Mouse (Mus musculus) spleen, postnatal 36 days (tissue): Measurements from ENCODE around the gene Rhbdd1.

Source experiments
- DNase-seq, 2 experiments: peaks; one replicate each; pipeline ENCODE4 v3.0.0; 2022; ENCODE audit warnings: low spot score in 2 of 2, mixed read lengths in 1 of 2

Gene Rhbdd1

GRCm38 (mm10) chr1:82482371-82482770 lies 166.1 kb downstream of the Rhbdd1 start:
- no peak for DNase-seq

- DNase-seq: no peak
Observed at GRCm38 (mm10) chr1:82486371-82486770, 170.1 kb downstream of the Rhbdd1 start.

GRCm38 (mm10) chr1:82491954-82492353 lies 175.7 kb downstream of the Rhbdd1 start:
- no peak for DNase-seq
